Mouse (Mus musculus) lung, adult 2 months (tissue): ENCODE data around the gene Hoxc5.

Source experiments
- CTCF ChIP-seq: fragments of 200-500 bp; IDR thresholded peaks from 2 replicates; pipeline ENCODE4 v1.5.1; 2011; ENCODE audit warnings: mild to moderate bottlenecking, low read length, control low read depth; ENCODE audit not compliant: insufficient read depth
- POLR2A ChIP-seq: fragments of 200-500 bp; IDR thresholded peaks from 2 replicates; pipeline ENCODE4 v1.6.1; 2011; ENCODE audit warnings: low read depth, mild to moderate bottlenecking, control low read depth, low read length, borderline replicate concordance; ENCODE audit errors: extremely low read depth

DNA sequence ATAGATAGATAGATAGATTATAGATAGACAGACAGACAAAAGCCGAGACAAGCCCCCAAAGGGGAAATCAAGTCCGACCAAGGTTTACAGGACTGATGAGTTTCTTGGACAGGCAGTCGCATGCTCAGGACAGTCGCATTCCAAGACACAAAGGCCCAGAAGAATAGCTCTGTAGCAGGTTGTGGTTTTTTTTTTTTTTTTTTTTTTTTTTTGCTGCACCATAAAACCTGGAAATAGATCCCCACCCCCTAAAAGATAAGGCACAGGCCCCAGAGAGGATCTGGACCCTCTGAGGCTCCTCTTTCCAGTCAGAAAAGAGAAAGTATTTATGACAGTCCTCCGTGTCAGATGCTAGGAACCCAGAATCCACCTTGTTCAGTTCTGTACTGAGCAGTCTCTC, 20.8 kb downstream of the Hoxc5 start:
- no peak for TF ChIP-seq CTCF
- no peak for TF ChIP-seq POLR2A
